Mouse (Mus musculus): ENCODE data around the gene Olfr486. TPM values are rescaled to one million over a fixed set of nuclear protein-coding genes. Genes with fewer than 3 reads are reported as not detected.

Gene Olfr486
- polyA plus RNA-seq (2017; shearing (Covaris generic)) = not detected

DNA sequence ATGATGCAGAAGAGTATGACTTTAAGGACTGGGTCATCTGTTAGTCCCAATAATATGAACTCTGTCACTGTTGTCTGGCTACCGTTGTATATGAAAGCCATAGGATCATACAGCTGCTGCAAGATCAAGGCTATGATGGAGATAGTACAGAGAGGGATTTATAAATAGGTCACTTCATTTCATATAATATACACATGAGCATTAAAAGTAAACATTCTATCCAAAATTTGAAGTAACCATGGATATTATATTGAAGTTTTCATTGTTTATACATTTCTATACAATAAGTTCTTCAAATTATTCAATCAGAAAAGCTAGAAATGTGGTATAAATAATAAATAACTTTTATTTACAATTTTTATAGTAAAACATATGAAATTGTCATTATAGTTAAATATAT, at the start of gene Olfr486:
Gene Olfr486 (minus strand): TSS at position 101 of the 400 bp plus-strand sequence.

DNA sequence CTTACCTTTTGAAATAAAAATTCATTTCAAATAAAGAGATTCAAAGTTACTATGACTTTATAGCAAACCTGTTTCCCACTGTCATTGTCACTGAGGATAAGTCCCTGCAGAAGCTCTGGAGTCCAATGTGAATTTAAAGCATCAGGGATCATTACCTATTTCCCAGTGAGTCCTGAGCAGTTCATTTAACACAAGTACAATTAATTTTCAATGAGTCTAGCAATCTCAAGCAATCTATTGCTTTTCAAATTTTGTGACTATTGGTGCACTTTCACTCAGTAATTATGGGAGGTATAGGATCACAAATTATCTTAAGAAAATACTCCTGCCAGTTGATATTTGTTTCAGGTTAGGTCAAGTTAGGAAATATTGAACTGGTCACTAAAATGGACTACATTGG, 42.0 kb upstream of the Olfr486 start, which contains the start of gene Olfr487:
Gene Olfr487 (minus strand): TSS at position 101 of the 400 bp plus-strand sequence.

DNA sequence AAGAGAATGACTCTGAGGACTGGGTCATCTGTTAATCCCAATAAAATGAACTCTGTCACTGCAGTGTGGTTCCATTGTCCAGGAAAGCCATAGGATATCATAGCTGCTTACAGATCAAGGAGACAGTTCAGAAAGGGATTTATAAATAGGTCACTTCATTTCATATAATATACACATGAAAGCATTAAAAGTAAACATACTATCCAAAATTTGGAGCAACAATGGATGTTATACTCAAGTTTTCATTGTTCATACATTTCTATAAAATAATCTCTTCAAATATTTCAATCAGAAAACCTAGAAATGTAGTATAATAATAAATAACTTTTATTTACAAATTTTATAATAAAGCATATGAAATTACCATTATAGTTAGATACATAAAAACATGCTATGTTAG, 12.8 kb downstream of the Olfr486 start, which contains the start of gene Olfr485:
Gene Olfr485 (minus strand): TSS at position 101 of the 400 bp plus-strand sequence.

DNA sequence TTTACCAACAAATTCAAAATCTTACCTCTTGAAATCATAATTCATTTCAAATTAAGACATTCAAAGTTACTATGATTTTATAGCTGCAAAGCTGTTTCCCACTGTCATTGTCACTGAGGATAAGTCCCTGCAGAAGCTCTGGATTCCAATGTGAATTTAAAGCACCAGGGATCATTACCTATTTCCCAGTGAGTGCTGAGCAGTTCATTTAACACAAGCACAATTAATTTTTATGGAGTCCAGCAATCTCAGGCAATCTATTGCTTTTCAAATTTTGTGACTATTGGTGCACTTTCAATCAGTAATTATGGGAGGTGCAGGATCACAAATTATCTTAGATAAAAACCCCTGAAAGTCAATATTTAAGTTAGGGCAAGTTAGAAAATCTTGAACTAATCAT, 45.2 kb downstream of the Olfr486 start, which contains the start of gene Olfr484:
Gene Olfr484 (minus strand): TSS at position 101 of the 400 bp plus-strand sequence.

Other genes starting within 250 kb of the Olfr486 start
- not detected for gene Olfr473, start 242.3 kb downstream of the Olfr486 start, polyA plus RNA-seq (2017; shearing (Covaris generic))
- gene Olfr474, start 218.1 kb downstream of the Olfr486 start, polyA plus RNA-seq (2017; shearing (Covaris generic)) = not detected
- not detected for gene Olfr476, start 207.9 kb downstream of the Olfr486 start, polyA plus RNA-seq (2017; shearing (Covaris generic))
- gene Olfr477, start 186.0 kb downstream of the Olfr486 start, polyA plus RNA-seq (2017; shearing (Covaris generic)) = not detected
- not detected for gene Olfr478, start 138.8 kb downstream of the Olfr486 start, polyA plus RNA-seq (2017; shearing (Covaris generic))
- gene Olfr479, start 122.0 kb downstream of the Olfr486 start, polyA plus RNA-seq (2017; shearing (Covaris generic)) = not detected
- not detected for gene Olfr480, start 105.4 kb downstream of the Olfr486 start, polyA plus RNA-seq (2017; shearing (Covaris generic))
- gene Olfr481, start 92.9 kb downstream of the Olfr486 start, polyA plus RNA-seq (2017; shearing (Covaris generic)) = not detected
- gene Olfr482, start 75.2 kb downstream of the Olfr486 start, polyA plus RNA-seq (2017; shearing (Covaris generic)) = not detected
- gene Olfr483, start 71.9 kb downstream of the Olfr486 start, polyA plus RNA-seq (2017; shearing (Covaris generic)) = not detected
- gene Olfr484, start 45.3 kb downstream of the Olfr486 start, polyA plus RNA-seq (2017; shearing (Covaris generic)) = not detected
- gene Olfr485, start 12.9 kb downstream of the Olfr486 start, polyA plus RNA-seq (2017; shearing (Covaris generic)) = not detected
- gene Olfr487, start 41.9 kb upstream of the Olfr486 start, polyA plus RNA-seq (2017; shearing (Covaris generic)) = not detected
- gene Olfr488, start 85.6 kb upstream of the Olfr486 start, polyA plus RNA-seq (2017; shearing (Covaris generic)) = not detected
- gene Olfr490, start 116.2 kb upstream of the Olfr486 start, polyA plus RNA-seq (2017; shearing (Covaris generic)) = not detected
- gene Olfr491, start 140.7 kb upstream of the Olfr486 start, polyA plus RNA-seq (2017; shearing (Covaris generic)) = not detected
- gene Olfr492, start 150.9 kb upstream of the Olfr486 start, polyA plus RNA-seq (2017; shearing (Covaris generic)) = not detected
- not detected for gene Olfr493, start 174.2 kb upstream of the Olfr486 start, polyA plus RNA-seq (2017; shearing (Covaris generic))
- not detected for gene Olfr494, start 192.6 kb upstream of the Olfr486 start, polyA plus RNA-seq (2017; shearing (Covaris generic))
- not detected for gene Olfr495, start 220.4 kb upstream of the Olfr486 start, polyA plus RNA-seq (2017; shearing (Covaris generic))
- gene Olfr497, start 247.7 kb upstream of the Olfr486 start, polyA plus RNA-seq (2017; shearing (Covaris generic)) = not detected

Measured in activated CD4-positive, CD25-positive, alpha-beta regulatory T cell, adult 9 weeks (primary cell).